Mouse (Mus musculus) MEL (cell line): ENCODE results near the gene Smg6. TPM values are rescaled to one million over a fixed set of nuclear protein-coding genes. Genes with fewer than 3 reads are reported as not detected.
A peak's percentile ranks its signal among the peaks of the same experiment; 100 is the strongest.

Experiments
- DNase-seq: peaks from one replicate; pipeline ENCODE4 v3.0.0; 2011; ENCODE audit warnings: low read depth, low spot score
- H3K27ac ChIP-seq: 2 replicates; pipeline ENCODE4 v1.5.1; 2012; ENCODE audit warnings: low read depth, mild to moderate bottlenecking, control low read depth, low read length, moderate library complexity; ENCODE audit not compliant: control insufficient read depth
- H3K27me3 ChIP-seq, 2 experiments: fragments of 150-350 bp in 1 of 2; sonication (generic) in 1 of 2; 2 replicates each; pipeline ENCODE4 v1.6.1; 2012; ENCODE audit warnings: low read length in 2 of 2, mild to moderate bottlenecking in 2 of 2, improper control_type of control experiment in 1 of 2, moderate library complexity in 1 of 2; ENCODE audit not compliant: insufficient read depth in 2 of 2, control insufficient read depth in 1 of 2
- H3K36me3 ChIP-seq, 2 experiments: 2 replicates each; pipeline ENCODE4 v1.6.1; 2012 to 2014; ENCODE audit warnings: low read length in 2 of 2, improper control_type of control experiment in 1 of 2, inconsistent platforms in 1 of 2, mild to moderate bottlenecking in 1 of 2; ENCODE audit not compliant: insufficient read depth in 2 of 2, control insufficient read depth in 1 of 2
- H3K4me1 ChIP-seq, 2 experiments: fragments of 150-350 bp in 1 of 2; sonication (generic) in 1 of 2; 2 replicates each; pipeline ENCODE4 v1.6.1; 2012; ENCODE audit warnings: low read length in 2 of 2, improper control_type of control experiment in 1 of 2, mild to moderate bottlenecking in 1 of 2; ENCODE audit not compliant: insufficient read depth in 2 of 2, control insufficient read depth in 1 of 2
- H3K4me3 ChIP-seq, 2 experiments: fragments of 150-350 bp in 1 of 2; sonication (generic) in 1 of 2; 2 replicates each; pipeline ENCODE4 v1.5.1; 2012; ENCODE audit warnings: low read depth in 2 of 2, low read length in 2 of 2, mild to moderate bottlenecking in 2 of 2, moderate library complexity in 2 of 2, control low read depth in 1 of 2, improper control_type of control experiment in 1 of 2; ENCODE audit not compliant: control insufficient read depth in 1 of 2, insufficient read depth in 1 of 2
- H3K79me2 ChIP-seq: 2 replicates; pipeline ENCODE4 v1.6.1; 2012; ENCODE audit warnings: mild to moderate bottlenecking, low read length, moderate library complexity; ENCODE audit not compliant: control insufficient read depth, poor library complexity, insufficient read depth
- H3K9ac ChIP-seq: 2 replicates; pipeline ENCODE4 v1.6.1; 2012; ENCODE audit warnings: low read depth, mild to moderate bottlenecking, control low read depth, low read length, moderate library complexity; ENCODE audit not compliant: control insufficient read depth, poor library complexity, severe bottlenecking
- H3K9me3 ChIP-seq: fragments of 150-350 bp; sonication (generic); replicated peaks from 2 replicates; pipeline ENCODE4 v1.6.1; 2012; ENCODE audit warnings: mild to moderate bottlenecking, low read length, improper control_type of control experiment, moderate library complexity; ENCODE audit not compliant: insufficient read depth
- BHLHE40 ChIP-seq: IDR thresholded peaks from 2 replicates; pipeline ENCODE4 v1.6.1; 2012; ENCODE audit warnings: low read depth, mild to moderate bottlenecking, inconsistent platforms, low read length, improper control_type of control experiment, borderline replicate concordance
- CHD2 ChIP-seq: IDR thresholded peaks from 2 replicates; pipeline ENCODE4 v1.6.1; 2011; ENCODE audit warnings: low read length, improper control_type of control experiment
- CTCF ChIP-seq, 3 experiments: IDR thresholded peaks in 2 of 3; conservative IDR thresholded peaks in 1 of 3; 2 replicates each; pipeline ENCODE4 v1.5.1; 2011 to 2012; ENCODE audit warnings: low read length in 3 of 3, low read depth in 2 of 3, mild to moderate bottlenecking in 2 of 3, improper control_type of control experiment in 1 of 3, inconsistent platforms in 1 of 3, mixed read lengths in 1 of 3, moderate library complexity in 1 of 3; ENCODE audit not compliant: control insufficient read depth in 1 of 3, insufficient read depth in 1 of 3, poor library complexity in 1 of 3, severe bottlenecking in 1 of 3
- ELF1 ChIP-seq: IDR thresholded peaks from 2 replicates; pipeline ENCODE4 v1.6.1; 2014; ENCODE audit warnings: low read depth, mild to moderate bottlenecking, inconsistent platforms, low read length, improper control_type of control experiment, moderate library complexity
- EP300 ChIP-seq, 2 experiments: IDR thresholded peaks; 2 replicates each; pipeline ENCODE4 v1.6.1; 2011; ENCODE audit warnings: improper control_type of control experiment in 2 of 2, low read length in 2 of 2, low read depth in 1 of 2, mild to moderate bottlenecking in 1 of 2
- ETS1 ChIP-seq: IDR thresholded peaks from 2 replicates; pipeline ENCODE4 v1.6.1; 2012; ENCODE audit warnings: low read depth, mild to moderate bottlenecking, inconsistent platforms, low read length, improper control_type of control experiment, moderate library complexity
- GABPA ChIP-seq: IDR thresholded peaks from 2 replicates; pipeline ENCODE4 v1.6.1; 2012; ENCODE audit warnings: low read depth, mild to moderate bottlenecking, inconsistent platforms, low read length, improper control_type of control experiment, moderate library complexity
- HCFC1 ChIP-seq: IDR thresholded peaks from 2 replicates; pipeline ENCODE4 v1.6.1; 2012; ENCODE audit warnings: low read depth, mild to moderate bottlenecking, inconsistent platforms, low read length, improper control_type of control experiment, moderate library complexity
- JUND ChIP-seq: IDR thresholded peaks from 2 replicates; pipeline ENCODE4 v1.6.1; 2011; ENCODE audit warnings: low read depth, mild to moderate bottlenecking, improper control_type of control experiment, low read length
- MAX ChIP-seq: IDR thresholded peaks from 2 replicates; pipeline ENCODE4 v1.6.1; 2011; ENCODE audit warnings: low read length, improper control_type of control experiment
- MYB ChIP-seq: IDR thresholded peaks from 2 replicates; pipeline ENCODE4 v1.6.1; 2011; ENCODE audit warnings: mild to moderate bottlenecking, low read depth, low read length, improper control_type of control experiment
- NRF1 ChIP-seq: IDR thresholded peaks from 2 replicates; pipeline ENCODE4 v1.6.1; 2014; ENCODE audit warnings: low read depth, mild to moderate bottlenecking, inconsistent platforms, low read length, improper control_type of control experiment, moderate library complexity; ENCODE audit not compliant: poor library complexity, insufficient read depth, severe bottlenecking
- POLR2A ChIP-seq, 2 experiments: IDR thresholded peaks; 2 replicates each; pipeline ENCODE4 v1.6.1; 2011 to 2012; ENCODE audit warnings: low read length in 2 of 2, mild to moderate bottlenecking in 2 of 2, control low read depth in 1 of 2, improper control_type of control experiment in 1 of 2, low read depth in 1 of 2, moderate library complexity in 1 of 2; ENCODE audit not compliant: control insufficient read depth in 1 of 2, insufficient read depth in 1 of 2, poor library complexity in 1 of 2
- SMC3 ChIP-seq: IDR thresholded peaks from 2 replicates; pipeline ENCODE4 v1.6.1; 2011; ENCODE audit warnings: low read depth, low read length, improper control_type of control experiment
- TCF12 ChIP-seq: IDR thresholded peaks from 2 replicates; pipeline ENCODE4 v1.6.1; 2014; ENCODE audit warnings: low read depth, mild to moderate bottlenecking, inconsistent platforms, low read length, improper control_type of control experiment, moderate library complexity
- USF1 ChIP-seq: IDR thresholded peaks from 2 replicates; pipeline ENCODE4 v1.6.1; 2014; ENCODE audit warnings: low read depth, mild to moderate bottlenecking, inconsistent platforms, low read length, improper control_type of control experiment, moderate library complexity
- ZMIZ1 ChIP-seq: IDR thresholded peaks from 2 replicates; pipeline ENCODE4 v1.6.1; 2012; ENCODE audit warnings: low read depth, mild to moderate bottlenecking, inconsistent platforms, low read length, improper control_type of control experiment, moderate library complexity
- polyA plus RNA-seq, 2 experiments: library from polyadenylated mRNA; stranded (reverse) in 1 of 2; unstranded in 1 of 2; fragments of >175 nt in 1 of 2; fragments of >200 nt in 1 of 2; gene quantifications; 2 replicates each; pipeline versions ENCODE4 v1.2.1 to v1.2.4; 2012; ENCODE audit warnings: low replicate concordance in 2 of 2, low read depth in 1 of 2; ENCODE audit not compliant: insufficient read length in 2 of 2, insufficient read depth in 1 of 2, missing spikeins in 1 of 2
- total RNA-seq: library from RNA; depleted of rRNA; stranded (reverse); fragments of 300-350 nt; gene quantifications from 2 replicates; pipeline ENCODE4 v1.2.3, GENCODE M21; 2012

Smg6 gene
- total and polyA plus RNA-seq, 3 experiments: 11.6 to 19.0 TPM; not detected in 1

DNA sequence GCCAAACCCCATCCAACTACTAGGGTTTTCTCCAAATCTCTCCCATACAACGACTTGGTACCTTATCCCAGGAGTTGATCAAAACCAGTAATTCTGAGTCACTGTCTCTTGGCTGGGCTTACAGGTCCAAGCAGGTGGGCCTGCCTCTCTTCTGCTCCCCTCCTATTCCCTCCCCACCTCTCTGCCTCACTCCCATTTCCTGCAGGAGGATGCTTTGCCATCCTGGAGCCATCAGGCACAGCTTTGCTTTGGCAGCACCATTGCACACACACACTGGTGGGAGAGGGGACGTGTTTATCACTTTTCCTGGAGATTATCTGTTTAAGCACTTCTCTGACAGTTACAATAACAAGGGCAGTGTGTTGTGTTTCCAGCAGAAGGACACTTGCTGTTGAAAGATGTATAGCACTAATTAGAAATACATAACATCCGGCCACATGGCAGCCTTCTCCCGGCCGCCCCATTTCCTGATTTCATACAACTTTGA is 108.0 kb downstream of the Smg6 start:
- peak; percentile 39 for DNase-seq
- H3K27ac ChIP-seq: peak overlapping the region; percentile 6; the same call in 1 of the 2 replicates
- H3K9ac ChIP-seq: no peak overlapping the region
- H3K4me3 ChIP-seq: no peak overlapping the region
- no peaks in the 10 kb centered on the region for H3K9me3 ChIP-seq
- H3K27me3 ChIP-seq: no peaks in the 10 kb centered on the region
- H3K79me2 ChIP-seq: no peaks in the 10 kb centered on the region
- TF ChIP-seq GABPA: no peak
- TF ChIP-seq HCFC1: no peak
- TF ChIP-seq EP300 (IDR thresholded peaks at IDR 0.05; ENCODE audit: low read depth in 1 of 2, low read length in 2 of 2): peak in 1 of 2 experiments; percentile 76; a peak in 3 of 4 replicates
- peak; percentile 34; the same call in 1 of the 2 replicates for TF ChIP-seq TCF12
- TF ChIP-seq POLR2A (IDR thresholded peaks at IDR 0.05; ENCODE audit: control insufficient read depth in 1 of 2, insufficient read depth in 1 of 2, low read depth in 1 of 2, low read length in 2 of 2, poor library complexity in 1 of 2): no peak
- no peak for TF ChIP-seq MAX
- no peak for TF ChIP-seq CTCF (IDR thresholded peaks at IDR 0.05 in 2 of 3, conservative IDR thresholded peaks at IDR 0.05 in 1 of 3; ENCODE audit: control insufficient read depth in 1 of 3, insufficient read depth in 1 of 3, low read depth in 2 of 3, low read length in 3 of 3, poor library complexity in 1 of 3, severe bottlenecking in 1 of 3)
- TF ChIP-seq MYB: peak; percentile 69
- peak; percentile 10; the same call in 1 of the 2 replicates for TF ChIP-seq ETS1
- peaks cover 17 to 18% of the 10 kb centered on the region in 2 experiments for H3K4me1 ChIP-seq
- peaks cover 3 to 17% of the 10 kb centered on the region in 2 experiments for H3K36me3 ChIP-seq

DNA sequence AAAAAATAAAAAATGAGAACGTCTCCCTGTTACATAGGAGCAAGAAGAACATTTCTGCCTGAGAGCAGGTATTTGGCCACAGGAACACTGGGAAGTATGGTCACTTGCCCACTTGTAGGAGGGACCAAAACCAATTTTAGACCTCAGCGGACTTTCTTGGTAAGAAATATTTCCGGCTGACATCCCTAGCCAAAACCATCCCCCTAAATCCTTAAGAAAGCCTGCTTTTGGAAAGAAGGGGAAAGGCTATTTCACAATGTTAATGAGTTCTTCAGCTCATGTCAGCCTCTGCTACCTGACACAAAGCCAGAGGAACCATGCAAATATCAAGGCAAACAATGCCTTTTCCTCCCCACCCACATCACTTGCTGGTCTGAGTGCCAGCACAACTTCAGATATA is 108.5 kb downstream of the Smg6 start:
- no peak overlapping the region for H3K27ac ChIP-seq
- H3K4me3 ChIP-seq: no peak overlapping the region
- no peaks in the 10 kb centered on the region for H3K9me3 ChIP-seq
- no peak overlapping the region for H3K9ac ChIP-seq
- no peak for DNase-seq
- H3K4me1 ChIP-seq: peaks cover 17 to 18% of the 10 kb centered on the region in 2 experiments
- no peaks in the 10 kb centered on the region for H3K79me2 ChIP-seq
- no peaks in the 10 kb centered on the region for H3K27me3 ChIP-seq
- TF ChIP-seq USF1: no peak
- no peak for TF ChIP-seq EP300 (IDR thresholded peaks at IDR 0.05; ENCODE audit: low read depth in 1 of 2, low read length in 2 of 2)
- no peak for TF ChIP-seq ZMIZ1
- no peak for TF ChIP-seq POLR2A (IDR thresholded peaks at IDR 0.05; ENCODE audit: control insufficient read depth in 1 of 2, insufficient read depth in 1 of 2, low read depth in 1 of 2, low read length in 2 of 2, poor library complexity in 1 of 2)
- no peak for TF ChIP-seq NRF1
- TF ChIP-seq CHD2: no peak
- TF ChIP-seq ELF1: no peak
- no peak for TF ChIP-seq BHLHE40
- TF ChIP-seq JUND: no peak
- no peak for TF ChIP-seq SMC3
- TF ChIP-seq GABPA: no peak
- peaks cover 3 to 17% of the 10 kb centered on the region in 2 experiments for H3K36me3 ChIP-seq
